Mouse (Mus musculus) kidney, postnatal 14 days (tissue): Measurements from ENCODE around the gene Grik3.

Experiments
- DNase-seq: peaks from one replicate; pipeline ENCODE4 v3.0.0; 2022; ENCODE audit warnings: mixed read lengths

The Grik3 gene

GRCm38 (mm10) chr4:125730751-125731150, 240.3 kb downstream of the Grik3 start:
- DNase-seq, result no peak

GRCm38 (mm10) chr4:125736783-125737182, 246.3 kb downstream of the Grik3 start:
- DNase-seq, result no peak

GRCm38 (mm10) chr4:125738825-125739224, 248.3 kb downstream of the Grik3 start:
- no peak for DNase-seq

GRCm38 (mm10) chr4:125742162-125742571, 251.7 kb downstream of the Grik3 start:
- no peak for DNase-seq

GRCm38 (mm10) chr4:125745902-125746301, 255.4 kb downstream of the Grik3 start:
- DNase-seq, result no peak

GRCm38 (mm10) chr4:125756393-125756792, 265.9 kb downstream of the Grik3 start:
- DNase-seq, result no peak

- no peak for DNase-seq
These were observed 269.8 kb downstream of the Grik3 start for GRCm38 (mm10) chr4:125760326-125760725.

GRCm38 (mm10) chr4:125763056-125763455, 272.6 kb downstream of the Grik3 start:
- no peak for DNase-seq
